Mouse (Mus musculus) liver, adult 2 months (tissue): Measurements from ENCODE around the gene Synpo2. TPM values are rescaled to one million over a fixed set of nuclear protein-coding genes. Genes with fewer than 3 reads are reported as not detected.

Experiments
- DNase-seq: peaks from one replicate; pipeline ENCODE4 v3.0.0-alpha.2; 2011; ENCODE audit warnings: low read depth, low spot score; ENCODE audit errors: extremely low read depth
- H3K27ac ChIP-seq: fragments of 200-500 bp; replicated peaks from 2 replicates; pipeline ENCODE4 v1.5.1; 2012; ENCODE audit warnings: low read depth, mild to moderate bottlenecking, control low read depth, inconsistent platforms, low read length; ENCODE audit not compliant: insufficient read depth
- H3K27me3 ChIP-seq: fragments of 200-500 bp; 2 replicates; pipeline ENCODE4 v1.6.1; 2012; ENCODE audit warnings: mild to moderate bottlenecking, moderate library complexity, low read length, inconsistent platforms; ENCODE audit not compliant: control insufficient read depth, insufficient read depth
- H3K36me3 ChIP-seq: fragments of 200-500 bp; 2 replicates; pipeline ENCODE4 v1.6.1; 2012; ENCODE audit warnings: low read length, inconsistent platforms; ENCODE audit not compliant: control insufficient read depth, insufficient read depth
- H3K4me1 ChIP-seq: fragments of 200-500 bp; 2 replicates; pipeline ENCODE4 v1.6.1; 2011; ENCODE audit warnings: low read length; ENCODE audit not compliant: control insufficient read depth, insufficient read depth
- H3K4me3 ChIP-seq: fragments of 200-500 bp; 2 replicates; pipeline ENCODE4 v1.5.1; 2011; ENCODE audit warnings: low read depth, mild to moderate bottlenecking, control low read depth, low read length, moderate library complexity; ENCODE audit not compliant: insufficient read depth
- H3K79me2 ChIP-seq: fragments of 200-500 bp; 2 replicates; pipeline ENCODE4 v1.6.1; 2012; ENCODE audit warnings: inconsistent platforms, mild to moderate bottlenecking, low read length, moderate library complexity; ENCODE audit not compliant: control insufficient read depth, insufficient read depth
- H3K9ac ChIP-seq: fragments of 200-500 bp; 2 replicates; pipeline ENCODE4 v1.6.1; 2012; ENCODE audit warnings: low read depth, mild to moderate bottlenecking, control low read depth, inconsistent platforms, low read length
- CTCF ChIP-seq: fragments of 200-500 bp; IDR thresholded peaks from 2 replicates; pipeline ENCODE4 v1.5.1; 2011; ENCODE audit warnings: low read depth, low read length, control low read depth
- POLR2A ChIP-seq: fragments of 200-500 bp; IDR thresholded peaks from 2 replicates; pipeline ENCODE4 v1.6.1; 2011; ENCODE audit warnings: low read length, control low read depth; ENCODE audit not compliant: insufficient read depth; ENCODE audit errors: extremely low read depth
- WGBS: fragments of 180-500 bp; shearing (Covaris S2); methylation state at CpG from one replicate; pipeline ENCODE4 v1.1.7; 2018; 5-methylcytosine and 5-hydroxymethylcytosine counted together
- polyA plus RNA-seq: library from polyadenylated mRNA; depleted of rRNA; stranded (reverse); fragments of >200 nt; gene quantifications from 2 replicates; pipeline ENCODE4 v1.2.3, GENCODE M21; 2012
- total RNA-seq: library from RNA; depleted of rRNA; stranded (reverse); fragments of >200 nt; gene quantifications from 2 replicates; pipeline ENCODE4 v1.2.3, GENCODE M21; 2014

Synpo2 gene
- total and polyA plus RNA-seq, 2 experiments: 0.06 to 0.37 TPM

GRCm38 (mm10) chr3:123143412-123143811 lies 92.5 kb downstream of the Synpo2 start:
- H3K27ac ChIP-seq: no peak overlapping the region
- no peaks in the 10 kb centered on the region for H3K27me3 ChIP-seq
- no peak overlapping the region for H3K4me3 ChIP-seq
- DNase-seq: no peak
- peaks cover 1% of the 10 kb centered on the region; the same call in 1 of the 2 replicates for H3K4me1 ChIP-seq
- no peak for TF ChIP-seq CTCF
- no peak for TF ChIP-seq POLR2A
- H3K36me3 ChIP-seq: no peaks in the 10 kb centered on the region
- H3K9ac ChIP-seq: no peak overlapping the region
- 80% methylated on average over 6 of the region's 6 CpGs for WGBS
- no peaks in the 10 kb centered on the region for H3K79me2 ChIP-seq

- Histone ChIP-seq H3K79me2 (no peaks in the 10 kb centered on the region), H3K9ac (no peak overlapping the region), H3K4me3 (no peak overlapping the region), H3K36me3 (no peaks in the 10 kb centered on the region), H3K27ac (no peak overlapping the region), H3K4me1 (peaks cover 1% of the 10 kb centered on the region; the same call in 1 of the 2 replicates), H3K27me3 (no peaks in the 10 kb centered on the region)
- 93% methylated on average over 3 of the region's 3 CpGs for WGBS
- no peak for TF ChIP-seq POLR2A
- TF ChIP-seq CTCF: no peak
- DNase-seq: no peak
These were observed 93.7 kb downstream of the Synpo2 start for GRCm38 (mm10) chr3:123142298-123142697.

GRCm38 (mm10) chr3:123141069-123141468 lies 94.9 kb downstream of the Synpo2 start:
- Histone ChIP-seq H3K79me2 (no peaks in the 10 kb centered on the region), H3K9ac (no peak overlapping the region), H3K27me3 (no peaks in the 10 kb centered on the region), H3K36me3 (no peaks in the 10 kb centered on the region), H3K4me1 (peaks cover 1% of the 10 kb centered on the region; the same call in 1 of the 2 replicates), H3K4me3 (no peak overlapping the region), H3K27ac (no peak overlapping the region)
- TF ChIP-seq CTCF (no peak), POLR2A (no peak)
- DNase-seq: no peak
- 74% methylated on average over 6 of the region's 6 CpGs for WGBS

- Histone ChIP-seq H3K36me3 (no peaks in the 10 kb centered on the region), H3K9ac (no peak overlapping the region), H3K4me3 (no peak overlapping the region), H3K27me3 (no peaks in the 10 kb centered on the region), H3K79me2 (no peaks in the 10 kb centered on the region), H3K4me1 (peaks cover 1% of the 10 kb centered on the region; the same call in 1 of the 2 replicates), H3K27ac (no peak overlapping the region)
- DNase-seq: no peak
- no peak for TF ChIP-seq CTCF
- 92% methylated on average over 3 of the region's 3 CpGs for WGBS
These were observed 95.8 kb downstream of the Synpo2 start for GRCm38 (mm10) chr3:123140134-123140533.

- Histone ChIP-seq H3K9ac (no peak overlapping the region), H3K27ac (no peak overlapping the region), H3K36me3 (no peaks in the 10 kb centered on the region), H3K4me1 (peaks cover 1% of the 10 kb centered on the region; the same call in 1 of the 2 replicates), H3K4me3 (no peak overlapping the region), H3K79me2 (no peaks in the 10 kb centered on the region), H3K27me3 (no peaks in the 10 kb centered on the region)
- TF ChIP-seq CTCF: no peak
- TF ChIP-seq POLR2A: no peak
- 77% methylated on average over 5 of the region's 5 CpGs for WGBS
- no peak for DNase-seq
These were observed 96.3 kb downstream of the Synpo2 start for GRCm38 (mm10) chr3:123139619-123140018.

DNA sequence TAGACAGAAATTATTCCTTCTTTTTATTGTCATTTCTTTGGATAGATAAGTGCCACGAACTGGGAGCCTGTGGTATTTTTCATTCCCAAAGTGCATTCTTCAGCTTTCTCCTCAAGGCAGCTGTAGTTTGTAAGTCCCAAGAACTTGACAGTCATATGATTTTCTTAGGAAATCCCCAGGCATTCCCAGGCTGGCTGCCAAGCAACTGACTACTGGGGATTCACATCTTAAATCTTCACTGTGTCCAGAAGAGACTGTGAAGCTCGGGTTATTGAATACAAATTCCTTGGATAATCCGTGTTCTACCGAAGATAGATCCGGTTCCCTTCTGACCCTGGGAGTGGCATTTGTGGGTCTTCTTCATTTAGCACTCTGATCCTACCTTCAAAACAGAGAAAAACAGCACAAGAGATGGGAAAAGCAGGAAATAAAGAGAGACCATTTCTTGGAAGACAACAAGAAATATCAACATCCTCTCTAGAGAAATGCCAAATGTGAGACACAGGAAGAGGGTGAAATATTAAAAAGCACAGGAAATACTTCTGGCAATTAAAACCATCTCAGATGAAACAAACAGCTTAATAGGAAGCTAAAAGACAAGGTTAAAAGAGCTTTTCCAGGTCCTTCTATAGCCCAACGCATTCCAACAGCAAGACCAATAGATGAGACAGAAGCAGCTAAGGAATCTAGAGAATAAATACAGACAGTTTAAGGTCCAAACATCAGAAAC lies 97.5 kb downstream of the Synpo2 start:
- Histone ChIP-seq H3K79me2 (no peaks in the 10 kb centered on the region), H3K36me3 (no peaks in the 10 kb centered on the region), H3K9ac (no peak overlapping the region), H3K4me3 (no peak overlapping the region), H3K27me3 (no peaks in the 10 kb centered on the region), H3K4me1 (peaks cover 1% of the 10 kb centered on the region; the same call in 1 of the 2 replicates), H3K27ac (no peak overlapping the region)
- WGBS: 64% methylated on average over 6 of the region's 6 CpGs
- TF ChIP-seq CTCF: no peak
- TF ChIP-seq POLR2A: no peak
- peak; percentile 45 for DNase-seq
